Mouse (Mus musculus) right cerebral cortex, postnatal 36 days (tissue): ENCODE results near the gene Ccl25.

Experiments used
- DNase-seq, 2 experiments: peaks; one replicate each; pipeline ENCODE4 v3.0.0; 2022; ENCODE audit warnings: low spot score in 2 of 2, mixed read lengths in 1 of 2

Gene Ccl25

GRCm38 (mm10) chr8:4324983-4325750 lies at the start of gene Ccl25, which contains the start of gene Elavl1:
Gene Ccl25 (plus strand): TSS chr8:4325210.
Gene Elavl1 (minus strand): TSS chr8:4325413.
- DNase-seq = peak; percentile 97 to 98

- DNase-seq = peak; percentile 96
Observed at GRCm38 (mm10) chr8:4275275-4276110, 49.5 kb upstream of the Ccl25 start, which contains the start of gene Timm44. Gene Timm44 (minus strand): TSS chr8:4275913.

- no peak for DNase-seq
Observed at GRCm38 (mm10) chr8:4276111-4276465, 48.9 kb upstream of the Ccl25 start.

GRCm38 (mm10) chr8:4292738-4293137 lies 32.3 kb upstream of the Ccl25 start:
- DNase-seq = no peak

- DNase-seq = no peak
Observed at GRCm38 (mm10) chr8:4297822-4298221, 27.2 kb upstream of the Ccl25 start.

- DNase-seq = no peak
Observed at GRCm38 (mm10) chr8:4304124-4304547, 20.9 kb upstream of the Ccl25 start.

- no peak for DNase-seq
Observed at GRCm38 (mm10) chr8:4305838-4306237, 19.2 kb upstream of the Ccl25 start.

GRCm38 (mm10) chr8:4312104-4312503 lies 12.9 kb upstream of the Ccl25 start:
- DNase-seq = no peak

- DNase-seq = no peak
Observed at GRCm38 (mm10) chr8:4313254-4314124, 11.5 kb upstream of the Ccl25 start.

- DNase-seq = no peak
Observed at GRCm38 (mm10) chr8:4314852-4315251, 10.2 kb upstream of the Ccl25 start.

- DNase-seq = no peak
Observed at GRCm38 (mm10) chr8:4318124-4318523, 6.9 kb upstream of the Ccl25 start.

GRCm38 (mm10) chr8:4318796-4319572 lies 6.0 kb upstream of the Ccl25 start:
- DNase-seq = no peak

GRCm38 (mm10) chr8:4319573-4319872 lies 5.5 kb upstream of the Ccl25 start:
- DNase-seq = no peak

GRCm38 (mm10) chr8:4320404-4320803 lies 4.6 kb upstream of the Ccl25 start:
- DNase-seq = no peak

- no peak for DNase-seq
Observed at GRCm38 (mm10) chr8:4321031-4321430, 4.0 kb upstream of the Ccl25 start.

- DNase-seq = peak; percentile 70 to 72
Observed at GRCm38 (mm10) chr8:4322470-4322869, 2.5 kb upstream of the Ccl25 start.

- no peak for DNase-seq
Observed at GRCm38 (mm10) chr8:4323917-4324316, 1.1 kb upstream of the Ccl25 start.

- peak in 1 of 2 experiments; percentile 6 for DNase-seq
Observed at GRCm38 (mm10) chr8:4324525-4324924, 485 bp upstream of the Ccl25 start.

- DNase-seq = no peak
Observed at GRCm38 (mm10) chr8:4325751-4326036, 684 bp downstream of the Ccl25 start.

- peak in 1 of 2 experiments; percentile 6 for DNase-seq
Observed at GRCm38 (mm10) chr8:4329000-4329399, 4.0 kb downstream of the Ccl25 start.

GRCm38 (mm10) chr8:4333966-4334365 lies 9.0 kb downstream of the Ccl25 start:
- DNase-seq = no peak
